Mouse (Mus musculus): ENCODE results near the gene Fermt3. TPM values are rescaled to one million over a fixed set of nuclear protein-coding genes. Genes with fewer than 3 reads are reported as not detected.

The Fermt3 gene
- polyA plus RNA-seq, 1 experiment from 2014 or later = 10.4 TPM

GRCm38 (mm10) chr19:6955424-6955823 lies 63.8 kb downstream of the Fermt3 start:
- H3K9me3 ChIP-seq (ENCODE audit: control insufficient read depth, low read length) = no peaks in the 10 kb centered on the region
- no peak overlapping the region for H3K9ac ChIP-seq (ENCODE audit: low read depth, low read length)
- H3K36me3 ChIP-seq (ENCODE audit: control insufficient read depth, insufficient read depth, low read length) = peaks cover 67% of the 10 kb centered on the region
- H3K27me3 ChIP-seq (replicated peaks; ENCODE audit: control insufficient read depth, insufficient read depth, low read length) = no peaks in the 10 kb centered on the region
- ATAC-seq (ENCODE audit: low read depth) (no peak), DNase-seq (ENCODE audit: low spot score) (no peak)
- H3K4me3 ChIP-seq (ENCODE audit: low read depth, low read length) = no peak overlapping the region
- no peaks in the 10 kb centered on the region for H3K4me1 ChIP-seq (ENCODE audit: control insufficient read depth, insufficient read depth, low read length)
- no peak overlapping the region for H3K4me2 ChIP-seq (ENCODE audit: low read depth, low read length)
- WGBS = 86% methylated on average over 7 of the region's 7 CpGs
- no peak overlapping the region for H3K27ac ChIP-seq (replicated peaks; ENCODE audit: low read depth, low read length)

GRCm38 (mm10) chr19:6954046-6954445 lies 65.2 kb downstream of the Fermt3 start:
- H3K27me3 ChIP-seq (replicated peaks; ENCODE audit: control insufficient read depth, insufficient read depth, low read length) = no peaks in the 10 kb centered on the region
- 0 out of 2 replicates have a peak overlapping the region, but pooled peaks have one; percentile 28 for H3K9ac ChIP-seq (ENCODE audit: low read depth, low read length)
- peaks cover 55% of the 10 kb centered on the region for H3K36me3 ChIP-seq (ENCODE audit: control insufficient read depth, insufficient read depth, low read length)
- H3K9me3 ChIP-seq (ENCODE audit: control insufficient read depth, low read length) = no peaks in the 10 kb centered on the region
- no peak overlapping the region for H3K4me3 ChIP-seq (ENCODE audit: low read depth, low read length)
- WGBS = 62% methylated on average over 9 of the region's 9 CpGs
- peaks cover 6% of the 10 kb centered on the region; the same call in 1 of the 2 replicates for H3K4me1 ChIP-seq (ENCODE audit: control insufficient read depth, insufficient read depth, low read length)
- ATAC-seq (ENCODE audit: low read depth) (no peak), DNase-seq (ENCODE audit: low spot score) (no peak)
- H3K4me2 ChIP-seq (ENCODE audit: low read depth, low read length) = no peak overlapping the region
- no peak overlapping the region for H3K27ac ChIP-seq (replicated peaks; ENCODE audit: low read depth, low read length)

GRCm38 (mm10) chr19:6952712-6953037 lies 66.6 kb downstream of the Fermt3 start:
- 21% methylated on average over 3 of the region's 3 CpGs for WGBS
- peaks cover 41% of the 10 kb centered on the region for H3K36me3 ChIP-seq (ENCODE audit: control insufficient read depth, insufficient read depth, low read length)
- H3K27me3 ChIP-seq (replicated peaks; ENCODE audit: control insufficient read depth, insufficient read depth, low read length) = no peaks in the 10 kb centered on the region
- DNase-seq (ENCODE audit: low spot score) (peak; percentile 31), ATAC-seq (ENCODE audit: low read depth) (no peak)
- H3K4me3 ChIP-seq (ENCODE audit: low read depth, low read length) = peak overlapping the region; percentile 63; the same call in 1 of the 2 replicates
- H3K9ac ChIP-seq (ENCODE audit: low read depth, low read length) = peak overlapping the region; percentile 77
- H3K27ac ChIP-seq (replicated peaks; ENCODE audit: low read depth, low read length) = peak overlapping the region; percentile 96
- H3K4me2 ChIP-seq (ENCODE audit: low read depth, low read length) = peak overlapping the region; percentile 85
- peaks cover 6% of the 10 kb centered on the region; the same call in 1 of the 2 replicates for H3K4me1 ChIP-seq (ENCODE audit: control insufficient read depth, insufficient read depth, low read length)
- H3K9me3 ChIP-seq (ENCODE audit: control insufficient read depth, low read length) = no peaks in the 10 kb centered on the region

- 2% methylated on average over 27 of the region's 31 CpGs for WGBS
- ATAC-seq (ENCODE audit: low read depth) (peak; percentile 20), DNase-seq (ENCODE audit: low spot score) (peak; percentile 48)
- Histone ChIP-seq H3K27me3 (replicated peaks; ENCODE audit: control insufficient read depth, insufficient read depth, low read length) (no peaks in the 10 kb centered on the region), H3K36me3 (ENCODE audit: control insufficient read depth, insufficient read depth, low read length) (peaks cover 36% of the 10 kb centered on the region), H3K9ac (ENCODE audit: low read depth, low read length) (peak overlapping the region; percentile 77), H3K9me3 (ENCODE audit: control insufficient read depth, low read length) (no peaks in the 10 kb centered on the region), H3K4me1 (ENCODE audit: control insufficient read depth, insufficient read depth, low read length) (peaks cover 6% of the 10 kb centered on the region; the same call in 1 of the 2 replicates), H3K4me3 (ENCODE audit: low read depth, low read length) (peak overlapping the region; percentile 63), H3K4me2 (ENCODE audit: low read depth, low read length) (peak overlapping the region; percentile 85), H3K27ac (replicated peaks; ENCODE audit: low read depth, low read length) (peak overlapping the region; percentile 96)
Observed at GRCm38 (mm10) chr19:6951994-6952711, 67.1 kb downstream of the Fermt3 start.

- peak overlapping the region; percentile 77 for H3K9ac ChIP-seq (ENCODE audit: low read depth, low read length)
- H3K27me3 ChIP-seq (replicated peaks; ENCODE audit: control insufficient read depth, insufficient read depth, low read length) = no peaks in the 10 kb centered on the region
- peaks cover 30% of the 10 kb centered on the region for H3K36me3 ChIP-seq (ENCODE audit: control insufficient read depth, insufficient read depth, low read length)
- peak overlapping the region; percentile 96 for H3K27ac ChIP-seq (replicated peaks; ENCODE audit: low read depth, low read length)
- peak overlapping the region; percentile 63 for H3K4me3 ChIP-seq (ENCODE audit: low read depth, low read length)
- peak overlapping the region; percentile 85 for H3K4me2 ChIP-seq (ENCODE audit: low read depth, low read length)
- H3K4me1 ChIP-seq (ENCODE audit: control insufficient read depth, insufficient read depth, low read length) = peaks cover 6% of the 10 kb centered on the region; the same call in 1 of the 2 replicates
- H3K9me3 ChIP-seq (ENCODE audit: control insufficient read depth, low read length) = no peaks in the 10 kb centered on the region
- DNase-seq (ENCODE audit: low spot score) (peak; percentile 97), ATAC-seq (ENCODE audit: low read depth) (peak; percentile 86)
- WGBS = under 1% methylated on average over 34 of the region's 35 CpGs
Observed at GRCm38 (mm10) chr19:6951381-6951968, 67.8 kb downstream of the Fermt3 start.

GRCm38 (mm10) chr19:6950613-6951153 lies 68.6 kb downstream of the Fermt3 start:
- under 1% methylated on average over 28 of the region's 28 CpGs for WGBS
- Histone ChIP-seq H3K4me1 (ENCODE audit: control insufficient read depth, insufficient read depth, low read length) (peaks cover 6% of the 10 kb centered on the region; the same call in 1 of the 2 replicates), H3K4me3 (ENCODE audit: low read depth, low read length) (peak overlapping the region; percentile 63), H3K9me3 (ENCODE audit: control insufficient read depth, low read length) (no peaks in the 10 kb centered on the region), H3K4me2 (ENCODE audit: low read depth, low read length) (peak overlapping the region; percentile 85), H3K27ac (replicated peaks; ENCODE audit: low read depth, low read length) (peak overlapping the region; percentile 96), H3K27me3 (replicated peaks; ENCODE audit: control insufficient read depth, insufficient read depth, low read length) (no peaks in the 10 kb centered on the region), H3K9ac (ENCODE audit: low read depth, low read length) (peak overlapping the region; percentile 77), H3K36me3 (ENCODE audit: control insufficient read depth, insufficient read depth, low read length) (peaks cover 30% of the 10 kb centered on the region)
- DNase-seq (ENCODE audit: low spot score) (peak; percentile 85), ATAC-seq (ENCODE audit: low read depth) (peak; percentile 60)

- Histone ChIP-seq H3K27ac (replicated peaks; ENCODE audit: low read depth, low read length) (peak overlapping the region; percentile 96), H3K9me3 (ENCODE audit: control insufficient read depth, low read length) (no peaks in the 10 kb centered on the region), H3K9ac (ENCODE audit: low read depth, low read length) (peak overlapping the region; percentile 77), H3K4me1 (ENCODE audit: control insufficient read depth, insufficient read depth, low read length) (peaks cover 6% of the 10 kb centered on the region; the same call in 1 of the 2 replicates), H3K27me3 (replicated peaks; ENCODE audit: control insufficient read depth, insufficient read depth, low read length) (no peaks in the 10 kb centered on the region), H3K4me2 (ENCODE audit: low read depth, low read length) (peak overlapping the region; percentile 85), H3K4me3 (ENCODE audit: low read depth, low read length) (peak overlapping the region; percentile 63), H3K36me3 (ENCODE audit: control insufficient read depth, insufficient read depth, low read length) (peaks cover 27% of the 10 kb centered on the region)
- DNase-seq (ENCODE audit: low spot score) = no peak
- 60% methylated on average over 5 of the region's 5 CpGs for WGBS
- ATAC-seq (ENCODE audit: low read depth) = no peak
Observed at GRCm38 (mm10) chr19:6949951-6950350, 69.3 kb downstream of the Fermt3 start.

- Histone ChIP-seq H3K27ac (replicated peaks; ENCODE audit: low read depth, low read length) (no peak overlapping the region), H3K27me3 (replicated peaks; ENCODE audit: control insufficient read depth, insufficient read depth, low read length) (no peaks in the 10 kb centered on the region), H3K4me3 (ENCODE audit: low read depth, low read length) (no peak overlapping the region), H3K4me1 (ENCODE audit: control insufficient read depth, insufficient read depth, low read length) (peaks cover 6% of the 10 kb centered on the region; the same call in 1 of the 2 replicates), H3K36me3 (ENCODE audit: control insufficient read depth, insufficient read depth, low read length) (peaks cover 23% of the 10 kb centered on the region), H3K9me3 (ENCODE audit: control insufficient read depth, low read length) (no peaks in the 10 kb centered on the region), H3K4me2 (ENCODE audit: low read depth, low read length) (peak overlapping the region; percentile 85), H3K9ac (ENCODE audit: low read depth, low read length) (no peak overlapping the region)
- ATAC-seq (ENCODE audit: low read depth) (no peak), DNase-seq (ENCODE audit: low spot score) (no peak)
- 92% methylated on average over 5 of the region's 5 CpGs for WGBS
Observed at GRCm38 (mm10) chr19:6949532-6949931, 69.7 kb downstream of the Fermt3 start.
